ENCODE assay signal across 14 mouse cellular contexts in the genomic region with DNA sequence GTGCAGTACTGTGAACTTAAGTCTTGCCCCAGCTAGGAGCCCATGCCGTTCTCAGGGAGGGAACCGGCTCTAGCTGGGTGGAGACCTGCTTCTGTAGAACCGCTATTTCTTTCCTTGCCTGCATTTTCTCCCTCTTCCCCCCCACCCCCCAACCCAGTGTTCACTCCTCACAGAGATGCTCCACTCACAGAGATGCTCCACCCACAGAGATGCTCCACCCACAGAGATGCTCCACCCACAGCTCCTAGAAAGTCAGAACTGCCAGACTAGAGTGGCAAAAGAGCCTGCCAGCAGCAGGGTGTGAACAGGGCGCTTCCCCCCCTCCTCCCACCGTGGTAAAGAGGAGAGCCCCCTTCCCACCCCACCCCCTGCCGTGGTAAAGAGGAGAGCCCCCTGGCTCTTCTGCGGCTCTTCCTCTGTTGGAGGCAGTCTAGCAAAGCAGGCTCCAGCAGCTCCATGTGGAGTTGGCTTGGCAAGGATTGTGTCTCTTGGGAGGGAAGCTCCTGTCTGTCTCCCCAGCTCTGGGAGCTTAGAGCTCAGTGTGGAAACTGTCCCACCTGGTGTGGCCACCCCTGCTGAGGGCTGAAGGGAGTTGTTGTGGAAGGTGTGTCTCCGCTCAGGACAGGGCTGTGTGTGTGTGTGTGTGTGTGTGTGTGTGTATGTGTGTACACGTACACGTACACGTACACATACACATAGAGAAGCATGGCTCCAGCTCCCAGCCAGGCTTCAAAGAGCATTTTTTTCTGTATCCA. TPM values are rescaled to one million over a fixed set of nuclear protein-coding genes. Genes with fewer than 3 reads are reported as not detected.
DNase-seq lines count a peak whose midpoint lies in the region; ATAC-seq and TF ChIP-seq lines count a peak whose summit lies in the region.
"Had no signal": no experiment of that assay in that cellular context is flagged by ENCODE, and none has a peak within 500 bp of the region (broad histone marks: within the 10 kb centered on the region; RNA-seq: fewer than 3 reads in every experiment).

No protein-coding gene starts in this region.

- no peak overlapping the region for H3K27ac ChIP-seq in heart, embryonic 10.5 days
- peak overlapping the region; percentile 83 for H3K27ac ChIP-seq in lung, embryonic 16.5 days (ENCODE audit: low read length)
- H3K27ac ChIP-seq in stomach, embryonic 16.5 days (ENCODE audit: low read length) = peak overlapping the region; percentile 78
- H3K27ac ChIP-seq: neural tube, embryonic 15.5 days had no signal

- TF ChIP-seq POLR2A in lung, adult 2 months (IDR thresholded peaks at IDR 0.05; ENCODE audit: borderline replicate concordance, extremely low read depth, low read depth, low read length) = no peak

- H3K9ac ChIP-seq in lung, embryonic 16.5 days (ENCODE audit: low read length) = no peak overlapping the region
- H3K9ac ChIP-seq in stomach, embryonic 16.5 days (ENCODE audit: low read length) = peak overlapping the region; percentile 28; the same call in 1 of the 2 replicates
- H3K9ac ChIP-seq: neural tube, embryonic 15.5 days had no signal

- 74% methylated on average over 11 of the region's 11 CpGs for WGBS in heart, embryonic 10.5 days
- WGBS in lung, embryonic 16.5 days = 72% methylated on average over 11 of the region's 11 CpGs
- WGBS in lung, adult 2 months = 67% methylated on average over 11 of the region's 11 CpGs
- 64% methylated on average over 11 of the region's 11 CpGs for WGBS in stomach, embryonic 16.5 days

- no peak for TF ChIP-seq CTCF in lung, adult 2 months (IDR thresholded peaks at IDR 0.05; ENCODE audit: insufficient read depth, low read length)

- peak; percentile 41; the same call in 1 of the 2 replicates for ATAC-seq in lung, embryonic 16.5 days (ENCODE audit: low read depth)
- ATAC-seq in stomach, embryonic 16.5 days (ENCODE audit: insufficient read depth, low FRiP score) = peak; percentile 62
- ATAC-seq: CD4-positive, CD25-positive, alpha-beta regulatory T cell, adult 4 months; inflammation-experienced regulatory T-cells, adult 6 months had no signal

- intact Hi-C loops in heart, postnatal 14 days (cut with DNase I) = no loop called here

- H3K4me1 ChIP-seq in heart, embryonic 10.5 days = peaks cover 6% of the 10 kb centered on the region; the same call in 1 of the 2 replicates
- H3K4me1 ChIP-seq in lung, embryonic 16.5 days (replicated peaks; ENCODE audit: control insufficient read depth, insufficient read depth, low read length) = no peaks in the 10 kb centered on the region; the same call in 1 of the 2 replicates
- no peaks in the 10 kb centered on the region for H3K4me1 ChIP-seq in lung, adult 2 months (ENCODE audit: control insufficient read depth, insufficient read depth, low read length)
- H3K4me1 ChIP-seq in stomach, embryonic 16.5 days (ENCODE audit: control insufficient read depth, insufficient read depth, low read length) = 0 out of 2 replicates have a peak, but pooled peaks cover 5% of the 10 kb centered on the region
- H3K4me1 ChIP-seq: neural tube, embryonic 15.5 days had no signal

- peaks cover 63% of the 10 kb centered on the region for H3K36me3 ChIP-seq in heart, embryonic 10.5 days
- H3K36me3 ChIP-seq in lung, embryonic 16.5 days (ENCODE audit: control insufficient read depth, insufficient read depth, low read length) = peaks cover 35% of the 10 kb centered on the region
- peaks cover 9% of the 10 kb centered on the region; the same call in 1 of the 2 replicates for H3K36me3 ChIP-seq in stomach, embryonic 16.5 days (ENCODE audit: control insufficient read depth, insufficient read depth, low read length)

- H3K27me3 ChIP-seq in heart, embryonic 10.5 days (ENCODE audit: insufficient read depth, poor library complexity, severe bottlenecking) = no peaks in the 10 kb centered on the region
- H3K27me3 ChIP-seq in lung, embryonic 16.5 days (ENCODE audit: control insufficient read depth, insufficient read depth, low read depth, low read length) = no peaks in the 10 kb centered on the region
- no peaks in the 10 kb centered on the region for H3K27me3 ChIP-seq in stomach, embryonic 16.5 days (ENCODE audit: control insufficient read depth, insufficient read depth, low read length)
- H3K27me3 ChIP-seq: neural tube, embryonic 15.5 days had no signal

- no peak overlapping the region for H3K4me3 ChIP-seq in heart, embryonic 10.5 days
- H3K4me3 ChIP-seq in lung, embryonic 16.5 days (ENCODE audit: low read length) = no peak overlapping the region
- no peak overlapping the region for H3K4me3 ChIP-seq in lung, adult 2 months (replicated peaks; ENCODE audit: extremely low read depth, low read depth, low read length)
- no peak overlapping the region for H3K4me3 ChIP-seq in stomach, embryonic 16.5 days (replicated peaks; ENCODE audit: low read length)
- H3K4me3 ChIP-seq: neural tube, embryonic 15.5 days had no signal

- no peak overlapping the region for H3K4me2 ChIP-seq in lung, embryonic 16.5 days (ENCODE audit: low read depth, low read length)
- H3K4me2 ChIP-seq in stomach, embryonic 16.5 days (ENCODE audit: low read depth, low read length) = peak overlapping the region; percentile 11; the same call in 1 of the 2 replicates
- H3K4me2 ChIP-seq: neural tube, embryonic 15.5 days had no signal

- H3K9me3 ChIP-seq in heart, embryonic 10.5 days = no peaks in the 10 kb centered on the region
- no peaks in the 10 kb centered on the region for H3K9me3 ChIP-seq in lung, embryonic 16.5 days (ENCODE audit: control insufficient read depth, low read length)
- no peaks in the 10 kb centered on the region for H3K9me3 ChIP-seq in stomach, embryonic 16.5 days (replicated peaks; ENCODE audit: control insufficient read depth, low read length)
- H3K9me3 ChIP-seq: neural tube, embryonic 15.5 days had no signal

- peak; percentile 93 for DNase-seq in heart, adult 11 months
- no peak for DNase-seq in heart, embryonic 10.5 days (ENCODE audit: low spot score)
- DNase-seq in lung, adult 2 months = no peak
- peak; percentile 24 to 54 for DNase-seq in heart, postnatal 14 days
- DNase-seq in spleen, postnatal 4 days (ENCODE audit: low spot score in 2 of 2) = no peak
- DNase-seq in B cell, adult 2 months = no peak
- DNase-seq: adrenal gland, postnatal 36 days; cerebellum, adult 18-20 months; thymus, postnatal 4 days had no signal

RNA-seq across cellular contexts. Expression of gene Chmp4b, which starts 41.9 kb away (rescaled TPM):
- polyA plus RNA-seq in heart, embryonic 10.5 days (2016; fragmentation: Nextera tagmentation; extraction: Ambion mirVana) = 13.5 and 17.4 TPM in 2 replicates
- 19.3 and 22.6 TPM in 2 replicates for polyA plus RNA-seq in lung, embryonic 16.5 days (2015; fragmentation: Nextera tagmentation; extraction: Ambion mirVana)
- polyA plus RNA-seq in lung, adult 2 months (2012; rRNA removed) = 83.4 and 103 TPM in 2 replicates
- 100 to 1,000 TPM; 105 to 112 TPM for total RNA-seq in heart, postnatal 14 days (2021)
- 20.7 and 23.6 TPM in 2 replicates for polyA plus RNA-seq in stomach, embryonic 16.5 days (2015; fragmentation: Nextera tagmentation; extraction: Ambion mirVana)

Comparison
In these comparisons a context has a peak if more than half of its experiments do, and no peak if none do; other contexts are left out.
1. DNase-seq: peak in heart, adult 11 months (single experiment) and heart, postnatal 14 days (2 of 2); none in heart, embryonic 10.5 days (single experiment), lung, adult 2 months (single experiment), spleen, postnatal 4 days (0 of 2) and B cell, adult 2 months (0 of 2).